Mouse (Mus musculus): ENCODE data around the gene Gm5475.
"Not testable (repeated sequence)": the region's sequence is repeated elsewhere in the genome, so short reads cannot be mapped to it uniquely, and the experiment has no call there.

Gene Gm5475

DNA sequence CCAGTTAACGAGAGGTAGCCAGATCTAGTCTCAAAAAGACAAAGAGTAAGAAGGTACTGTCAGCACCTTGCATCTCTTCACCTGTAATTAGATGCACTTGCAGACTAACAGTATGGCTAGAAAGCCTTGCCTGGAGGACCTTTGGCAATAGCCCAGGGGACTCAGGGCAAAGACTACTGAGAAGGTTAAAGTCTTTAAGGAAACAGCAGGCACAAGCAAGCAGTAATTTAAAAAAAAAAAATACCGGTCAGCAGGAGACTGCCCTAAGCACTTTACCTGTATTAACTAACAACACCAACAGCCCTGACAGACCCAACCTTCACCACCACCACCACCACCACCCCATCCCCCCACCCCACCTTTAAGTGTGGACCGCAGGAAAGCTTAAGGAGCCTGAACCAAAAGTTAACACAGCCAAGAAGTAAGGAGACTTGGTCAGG, at the start of gene Gm5475:
Gene Gm5475, plus strand, starts transcription at position 390 of the 440 bp plus-strand sequence.
- DNase-seq (ENCODE audit: low spot score), result not testable (repeated sequence)

DNA sequence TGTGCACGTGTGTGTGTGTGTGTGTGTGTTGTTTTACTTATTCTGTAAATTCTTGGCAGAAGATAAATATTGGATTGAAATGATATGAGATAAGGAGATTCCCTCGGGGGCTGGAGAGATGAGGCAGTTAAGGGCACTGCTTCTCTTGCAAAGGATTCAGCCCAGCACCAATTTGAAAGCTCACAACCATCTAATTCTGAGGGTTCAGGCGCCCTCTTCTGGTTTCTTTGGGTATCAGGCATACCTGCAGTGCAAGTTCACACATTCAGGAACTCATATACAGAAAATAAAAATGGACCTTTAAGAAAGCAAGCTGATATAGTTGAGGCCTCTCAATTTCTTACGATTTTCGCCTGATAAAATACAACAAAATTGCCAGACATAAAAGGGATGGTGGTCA, 46.9 kb upstream of the Gm5475 start:
- DNase-seq (ENCODE audit: low spot score), result peak; percentile 64

DNA sequence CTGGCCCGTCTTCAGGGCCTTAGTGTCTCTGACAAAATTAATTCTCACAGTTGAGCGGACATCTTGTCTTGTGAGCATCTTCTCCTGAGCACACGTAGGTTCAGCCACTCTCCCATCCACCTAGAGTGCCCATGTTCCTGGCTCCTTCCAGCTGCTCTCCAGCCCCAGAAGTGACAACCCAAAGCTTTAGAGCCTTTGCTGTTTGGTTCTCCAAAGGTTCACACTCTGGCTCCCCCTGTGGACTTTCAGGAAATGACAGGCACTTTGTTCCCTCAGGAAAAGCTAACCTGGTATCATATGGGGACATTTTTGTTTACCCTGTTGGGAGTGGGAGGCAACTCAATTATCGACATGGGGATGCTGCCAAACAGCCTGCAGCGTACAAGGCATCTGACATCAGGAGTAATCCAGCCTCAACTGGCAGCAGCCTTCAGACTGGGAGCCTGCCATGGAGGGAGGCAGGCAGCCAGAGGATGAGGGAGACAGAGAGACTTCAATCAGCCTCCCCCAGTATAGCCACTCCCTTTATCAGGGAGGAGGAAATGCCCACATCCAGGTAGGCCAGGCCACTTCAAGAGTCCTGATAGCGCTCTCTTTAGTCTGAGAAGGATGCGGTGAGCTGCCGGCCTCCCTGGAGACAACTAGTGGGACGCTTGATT, 44.0 kb upstream of the Gm5475 start:
- DNase-seq (ENCODE audit: low spot score), result not testable (repeated sequence)

DNA sequence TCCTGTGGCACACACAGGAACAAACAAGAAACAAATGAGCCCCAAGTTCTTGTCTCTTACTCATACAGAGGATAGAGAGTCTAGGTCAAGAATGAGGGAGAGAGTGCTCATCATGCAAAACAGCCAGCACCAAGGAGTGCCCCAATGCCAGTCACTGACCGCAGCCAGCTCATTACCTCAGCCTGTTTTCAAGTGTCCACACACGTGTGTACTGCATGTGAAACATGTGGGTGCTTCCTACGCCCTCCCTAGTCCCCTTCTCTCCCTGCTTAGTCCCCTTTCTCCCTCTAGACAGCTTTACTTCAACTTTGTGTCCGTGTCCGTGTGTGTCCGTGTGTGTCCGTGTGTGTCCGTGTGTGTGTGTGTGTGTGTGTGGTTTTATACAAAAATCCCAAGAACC, 42.3 kb upstream of the Gm5475 start:
- DNase-seq (ENCODE audit: low spot score), result no peak

DNA sequence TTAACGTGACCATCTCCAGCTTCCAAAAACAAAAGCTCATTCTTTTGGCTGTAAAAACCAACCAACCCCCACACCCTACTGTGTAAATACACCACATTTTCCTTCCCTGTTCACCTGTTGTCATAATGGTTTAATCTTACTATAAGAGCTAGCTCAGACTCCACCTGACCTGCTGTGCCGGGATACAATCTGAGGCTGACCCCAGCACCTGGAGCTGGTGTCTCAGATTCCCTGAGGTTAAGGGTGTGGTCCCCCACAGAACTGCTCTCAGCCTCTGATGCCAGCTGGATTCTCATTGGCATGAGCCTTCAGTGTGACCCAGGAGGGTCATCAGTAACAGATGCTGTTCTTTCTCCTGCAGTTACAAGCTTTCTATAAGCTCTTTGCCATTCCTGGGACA, 41.8 kb upstream of the Gm5475 start:
- DNase-seq (ENCODE audit: low spot score), result no peak

DNA sequence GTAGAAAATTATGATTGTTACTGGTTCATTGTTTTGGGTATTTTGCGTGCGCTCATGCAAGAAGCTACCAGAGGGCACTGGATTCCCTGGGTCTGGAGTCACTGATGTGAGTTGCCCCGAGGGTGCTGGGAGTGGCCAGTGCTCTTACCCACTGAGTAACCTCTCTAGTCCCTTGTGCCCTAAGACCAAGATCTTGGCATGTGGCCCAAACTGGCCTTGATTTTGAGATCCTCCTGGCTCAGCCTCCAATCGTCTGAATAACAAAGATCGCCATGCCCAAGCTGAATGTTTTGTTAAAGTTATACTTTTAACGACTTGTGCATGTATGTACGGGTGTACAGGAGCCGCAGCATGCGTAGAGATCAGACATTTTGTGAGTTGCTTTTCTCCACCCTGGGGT, 36.2 kb upstream of the Gm5475 start:
- no peak for DNase-seq (ENCODE audit: low spot score)

DNA sequence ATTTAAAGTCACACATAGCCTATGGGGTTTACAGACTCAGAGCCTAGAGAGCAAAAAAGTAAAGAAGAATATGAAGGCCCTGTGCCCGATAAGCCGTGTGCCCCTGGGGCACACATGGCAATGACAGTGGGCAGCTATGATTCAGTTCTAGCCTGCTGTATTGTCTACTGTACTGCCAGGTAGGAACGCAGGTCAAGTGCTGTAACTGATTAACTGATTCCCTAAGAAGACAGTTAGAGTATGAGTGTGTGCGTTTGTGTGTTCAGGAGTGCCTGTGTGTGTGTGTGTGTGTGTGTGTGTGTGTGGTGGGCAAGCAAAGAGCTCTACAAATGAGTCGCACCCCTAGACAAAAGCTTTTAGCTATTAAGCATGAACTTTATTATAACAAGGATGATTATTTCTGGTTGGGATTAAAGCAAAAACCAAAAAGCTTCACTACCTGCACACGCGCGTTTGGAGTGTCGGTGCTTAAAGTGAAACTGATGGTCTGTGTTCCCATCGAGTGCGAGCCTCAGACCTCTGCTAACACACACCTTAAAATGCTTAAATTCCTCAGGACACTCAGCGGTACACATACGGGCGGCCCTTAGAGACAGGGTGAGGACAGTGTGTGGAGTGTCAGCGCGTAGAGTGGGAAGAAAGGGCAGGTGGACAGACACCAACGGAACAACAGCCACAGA, 34.3 kb upstream of the Gm5475 start:
- no peak for DNase-seq (ENCODE audit: low spot score)

DNA sequence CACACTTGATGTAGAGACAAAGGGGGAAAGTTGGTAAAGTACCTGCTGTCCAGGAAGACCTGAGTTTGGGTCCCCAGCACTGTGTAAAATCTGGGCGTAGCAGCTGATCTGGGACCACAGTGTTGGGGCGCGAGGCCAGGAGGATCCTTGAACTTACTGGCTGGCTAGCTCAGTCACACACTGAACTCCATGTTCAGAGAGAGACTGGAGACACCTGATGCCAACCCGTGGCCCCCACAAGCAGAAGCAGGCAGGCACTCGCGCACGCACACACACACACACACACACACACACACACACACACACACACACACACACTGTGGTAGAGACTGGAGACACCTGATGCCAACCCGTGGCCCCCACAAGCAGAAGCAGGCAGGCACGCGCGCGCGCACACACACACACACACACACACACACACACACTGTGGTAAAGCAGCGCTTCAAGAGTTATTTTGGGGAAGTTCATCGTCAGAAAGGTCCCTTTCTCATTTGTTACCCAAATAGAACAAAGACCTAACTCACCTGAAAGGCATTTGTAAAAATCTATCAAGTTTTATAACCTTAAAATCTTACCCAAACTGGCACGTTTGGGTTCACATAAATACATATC, 33.6 kb upstream of the Gm5475 start:
- no peak for DNase-seq (ENCODE audit: low spot score)

DNA sequence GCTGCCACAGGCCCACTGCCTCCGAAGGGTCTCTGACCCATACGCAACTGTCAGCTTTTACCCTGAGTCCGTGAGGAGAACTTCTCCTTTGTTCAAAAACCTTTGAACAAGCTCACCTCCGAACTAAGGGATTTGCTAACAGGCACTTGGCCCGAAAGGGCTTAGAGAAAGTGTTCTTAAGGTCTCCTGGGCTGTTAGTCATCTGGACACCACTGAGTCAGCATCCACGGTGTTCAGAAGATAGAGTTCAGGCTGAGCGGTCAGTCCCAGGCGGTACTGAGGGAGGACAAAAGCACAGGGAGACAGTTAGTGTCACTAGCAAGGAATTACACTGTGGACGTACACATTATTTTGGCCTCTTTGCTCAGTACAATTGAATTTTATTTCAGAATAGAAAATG, 33.1 kb upstream of the Gm5475 start:
- no peak for DNase-seq (ENCODE audit: low spot score)

DNA sequence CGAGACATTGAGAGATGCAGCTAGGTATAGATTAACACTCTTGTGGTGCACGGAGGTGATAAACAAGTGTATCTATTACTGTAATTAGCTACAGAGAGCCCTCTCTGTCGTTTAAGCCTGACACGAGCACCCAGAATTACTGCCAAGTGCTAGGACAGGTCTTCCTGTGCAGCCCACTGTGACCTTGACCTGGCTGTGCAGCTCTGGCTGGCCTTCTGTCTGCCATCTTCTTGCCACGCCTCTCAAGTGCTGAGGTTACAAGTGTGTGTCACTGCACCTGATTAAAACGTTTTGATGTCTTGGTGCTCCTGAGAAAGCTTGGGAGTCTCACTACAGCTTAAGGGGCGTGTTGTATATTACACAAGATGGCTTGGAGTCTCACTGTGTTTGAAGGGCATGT, 30.9 kb upstream of the Gm5475 start:
- DNase-seq (ENCODE audit: low spot score), result no peak

DNA sequence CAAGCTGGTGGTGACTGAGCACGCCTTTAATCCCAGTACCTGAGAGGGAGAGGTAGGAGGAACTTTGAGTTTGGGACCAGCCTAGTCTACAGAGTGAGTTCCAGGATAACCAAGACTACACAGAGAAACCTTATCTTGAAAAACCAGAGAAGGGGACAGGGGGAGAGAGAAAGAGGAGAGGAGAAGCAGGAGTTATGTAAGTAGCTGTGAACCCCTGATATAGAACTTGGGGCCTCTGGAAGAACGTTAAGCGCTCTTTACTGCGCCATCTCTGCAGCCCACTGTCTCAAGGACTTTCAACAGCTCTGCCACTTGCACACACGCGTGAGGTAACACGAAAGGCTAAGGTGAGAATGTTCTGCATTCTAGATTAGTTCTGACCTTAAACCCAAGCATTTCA, 30.3 kb upstream of the Gm5475 start:
- no peak for DNase-seq (ENCODE audit: low spot score)

DNA sequence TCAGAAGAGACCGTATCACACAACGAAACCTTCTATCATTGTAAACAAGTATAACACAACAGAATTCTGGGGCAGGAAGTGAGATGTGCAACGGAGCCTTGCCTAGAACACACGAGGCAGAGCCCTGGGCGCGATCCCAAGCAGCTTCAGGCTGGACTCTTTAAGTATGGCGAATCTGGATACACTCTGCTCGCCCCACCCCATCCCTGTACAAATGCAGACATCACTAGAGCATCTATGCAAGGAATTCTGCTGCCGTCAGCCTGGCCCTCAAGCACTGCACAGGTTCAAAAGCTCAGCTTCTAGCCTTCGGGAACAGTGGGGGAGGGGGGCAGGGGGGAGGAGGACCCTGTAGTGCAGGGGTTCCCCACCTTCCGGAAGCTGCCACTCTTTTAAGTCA, 28.9 kb upstream of the Gm5475 start:
- no peak for DNase-seq (ENCODE audit: low spot score)

DNA sequence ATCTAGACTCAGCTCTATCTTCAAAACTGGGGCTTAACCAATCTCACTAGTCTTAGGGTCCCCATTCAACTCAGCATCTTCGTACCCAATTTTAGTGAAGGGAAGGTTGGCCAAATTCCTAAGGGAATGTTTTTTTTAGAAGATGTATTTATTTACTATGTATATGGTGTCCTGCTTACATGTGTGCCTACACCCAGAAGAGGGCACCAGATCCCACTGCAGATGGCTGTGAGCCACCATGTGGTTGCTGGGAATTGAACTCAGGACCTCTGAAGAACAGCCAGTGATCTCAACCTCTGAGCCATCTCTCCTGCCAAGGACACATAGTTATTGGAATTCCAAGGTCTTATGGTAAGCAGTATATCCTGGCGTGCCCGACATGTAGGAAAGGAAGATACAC, 26.4 kb upstream of the Gm5475 start:
- no peak for DNase-seq (ENCODE audit: low spot score)

DNA sequence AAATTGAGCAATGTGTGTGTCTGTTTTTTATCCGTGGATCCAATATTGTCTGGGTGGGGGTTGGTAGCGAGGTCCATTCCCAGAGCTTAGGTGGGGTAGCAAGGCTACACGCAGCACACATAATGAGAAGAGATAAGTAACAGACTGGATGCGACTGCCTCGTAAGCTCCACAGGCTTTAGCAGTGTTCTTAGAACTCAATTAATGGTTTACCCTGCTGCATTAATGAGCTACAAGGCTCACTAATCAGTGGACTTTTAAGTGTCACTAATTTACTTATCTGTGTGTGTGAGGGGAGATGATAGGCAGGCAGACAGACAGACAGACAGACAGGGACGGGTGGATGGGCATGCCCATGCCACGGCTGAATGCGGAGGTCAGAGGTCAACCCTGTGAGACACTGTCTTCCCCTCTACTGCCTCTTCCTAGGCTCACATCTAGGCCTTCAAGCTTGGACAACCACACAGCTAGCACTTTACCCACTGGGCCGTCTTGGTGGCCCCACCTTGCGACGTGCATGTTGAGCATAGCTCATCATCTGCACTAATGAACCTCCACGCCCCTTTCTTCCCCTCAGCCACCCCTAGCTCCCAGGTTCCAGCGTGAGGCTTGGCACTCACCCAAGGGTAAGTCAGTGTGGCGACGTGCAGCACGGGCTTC, 21.2 kb upstream of the Gm5475 start:
- no peak for DNase-seq (ENCODE audit: low spot score)

DNA sequence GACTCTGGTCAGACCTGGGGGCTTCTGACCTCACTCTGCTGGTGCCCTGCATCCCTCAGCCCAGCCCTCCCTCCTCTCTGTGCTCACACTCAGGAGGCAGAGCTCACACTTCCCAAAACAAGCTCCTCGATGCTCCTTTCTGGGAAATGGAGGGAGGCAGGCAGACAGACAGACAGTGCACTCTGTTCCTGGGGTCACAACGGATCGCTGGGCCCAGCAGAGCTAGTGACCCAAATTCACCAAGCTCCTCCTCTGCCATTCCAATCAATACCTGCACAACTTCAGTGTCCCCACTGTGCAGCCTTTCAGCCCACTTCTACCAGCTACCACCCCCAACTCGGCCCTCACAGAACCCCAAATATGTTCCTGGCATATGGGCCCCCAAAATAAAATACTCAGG, 20.1 kb upstream of the Gm5475 start:
- DNase-seq (ENCODE audit: low spot score), result no peak

DNA sequence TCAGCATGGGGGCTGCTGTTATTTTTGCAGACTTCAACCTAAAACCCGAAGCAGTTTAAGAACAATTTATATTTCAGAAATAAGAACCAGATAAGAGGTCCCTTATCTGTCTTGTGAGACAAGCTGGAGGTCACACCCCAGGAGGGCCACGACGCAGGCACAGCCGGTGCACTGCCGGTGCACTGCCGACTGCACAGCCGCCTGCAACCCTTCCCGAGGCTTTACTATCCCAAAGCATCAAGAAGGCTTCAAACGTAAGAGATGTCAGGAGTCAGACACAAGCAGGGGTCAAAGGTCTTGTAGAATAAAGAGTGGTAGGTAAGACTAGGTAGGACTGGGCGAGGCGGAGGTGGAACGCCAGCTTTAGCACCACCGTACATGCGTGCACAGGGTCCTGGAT, 19.6 kb upstream of the Gm5475 start:
- DNase-seq (ENCODE audit: low spot score), result no peak

DNA sequence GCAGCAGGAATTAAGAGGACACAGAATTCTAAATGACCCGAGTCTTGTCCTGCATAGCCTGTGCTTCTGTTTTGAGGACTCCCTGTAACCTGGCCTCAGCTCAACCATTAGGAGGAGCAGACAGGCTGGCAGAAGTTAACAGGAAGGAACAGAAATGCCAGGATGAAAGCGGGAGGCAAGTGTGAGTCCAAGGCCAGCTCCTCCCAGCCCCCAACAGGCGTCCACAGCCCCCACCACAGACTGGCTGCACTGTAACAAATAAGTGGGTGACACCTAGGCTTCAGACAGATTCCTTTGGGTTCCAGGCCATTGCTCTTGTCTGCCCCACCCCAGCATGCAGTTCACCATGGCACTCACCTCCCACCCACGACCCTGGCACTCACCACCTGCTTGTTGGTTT, 19.1 kb upstream of the Gm5475 start:
- DNase-seq (ENCODE audit: low spot score), result no peak

DNA sequence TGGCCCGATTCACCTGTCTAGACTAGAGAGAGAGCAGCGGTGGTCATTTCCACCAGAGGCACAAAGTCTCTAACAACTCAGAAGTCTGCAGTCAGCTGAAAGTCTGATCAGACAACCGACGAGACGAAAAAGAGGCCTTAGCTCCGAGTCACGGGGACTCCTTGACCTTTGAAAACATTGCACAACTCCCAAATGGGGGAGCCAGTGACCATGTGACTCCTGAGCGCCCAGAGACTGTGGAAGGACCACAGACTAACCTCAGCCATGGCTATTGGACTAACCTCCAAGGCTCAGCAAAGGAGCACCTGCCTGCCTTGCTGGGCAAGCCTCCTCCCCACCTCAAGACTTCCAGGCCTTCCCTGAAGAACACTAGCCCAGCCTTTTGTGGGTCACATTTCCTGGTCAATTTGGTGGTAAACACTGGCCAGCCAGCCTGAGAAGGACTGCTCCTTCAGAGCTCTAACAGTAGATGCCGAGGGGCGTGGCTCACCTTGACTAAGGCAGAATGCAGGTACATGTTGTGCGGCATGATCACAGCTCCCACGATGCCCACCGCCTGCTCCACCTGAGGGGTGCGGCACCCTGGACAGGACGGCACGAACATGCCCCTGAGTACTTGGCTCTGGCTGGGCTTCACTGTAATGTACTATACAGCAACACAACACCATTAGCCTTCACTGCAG, 18.5 kb upstream of the Gm5475 start:
- DNase-seq (ENCODE audit: low spot score), result no peak

DNA sequence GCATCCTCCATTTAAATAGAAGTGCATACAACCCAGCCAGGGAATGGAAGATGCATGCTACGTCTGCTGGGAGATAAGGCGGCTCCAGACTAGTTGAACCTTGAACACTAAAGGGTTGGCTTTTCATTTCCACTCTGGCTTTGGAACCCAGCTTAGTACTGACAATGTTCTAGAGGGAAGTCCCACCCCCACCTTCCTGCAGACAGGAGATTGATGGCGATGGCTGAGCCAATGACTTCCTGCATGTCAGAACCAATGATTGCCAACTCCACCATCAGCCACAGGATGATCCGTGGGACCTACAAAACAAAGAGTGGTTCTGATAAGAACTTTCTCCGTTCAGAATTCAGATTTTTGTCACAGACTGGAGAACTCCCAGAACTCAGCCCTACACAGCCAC, 15.9 kb upstream of the Gm5475 start:
- DNase-seq (ENCODE audit: low spot score), result no peak

DNA sequence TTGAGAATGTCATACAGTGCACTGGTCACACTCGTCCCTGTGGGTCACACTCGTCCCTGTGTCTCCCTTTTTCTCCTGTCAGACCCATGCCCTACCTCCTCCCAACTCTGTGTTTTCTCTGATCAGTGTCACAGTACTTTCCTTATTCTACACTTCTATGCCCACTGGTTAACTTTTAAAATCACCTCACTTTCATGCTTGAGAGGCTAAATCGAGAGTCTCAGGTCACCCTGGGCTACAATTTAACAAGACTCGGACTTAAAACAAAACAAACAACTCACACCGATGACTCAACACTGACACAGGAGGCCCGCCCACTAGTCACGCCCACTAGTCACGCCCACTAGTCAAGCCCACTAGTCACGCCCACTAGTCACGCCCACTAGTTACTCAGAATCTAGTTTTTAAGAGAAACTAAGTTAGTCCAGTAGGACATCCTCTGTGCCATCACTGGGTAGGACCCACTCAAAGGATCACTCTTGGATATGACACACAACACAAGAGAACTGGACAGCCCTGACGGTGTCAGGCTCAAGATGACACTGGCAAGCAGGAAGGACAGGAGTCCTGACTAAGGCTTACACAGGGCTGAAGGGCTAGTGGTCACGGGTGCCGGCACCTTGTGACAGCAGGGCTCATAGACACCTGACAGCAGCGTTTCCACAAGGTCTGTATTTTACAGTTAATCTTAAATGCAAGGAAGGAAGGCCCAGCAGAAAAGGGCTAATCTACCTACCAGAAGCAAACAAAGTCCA, 10.9 kb upstream of the Gm5475 start:
- no peak for DNase-seq (ENCODE audit: low spot score)

DNA sequence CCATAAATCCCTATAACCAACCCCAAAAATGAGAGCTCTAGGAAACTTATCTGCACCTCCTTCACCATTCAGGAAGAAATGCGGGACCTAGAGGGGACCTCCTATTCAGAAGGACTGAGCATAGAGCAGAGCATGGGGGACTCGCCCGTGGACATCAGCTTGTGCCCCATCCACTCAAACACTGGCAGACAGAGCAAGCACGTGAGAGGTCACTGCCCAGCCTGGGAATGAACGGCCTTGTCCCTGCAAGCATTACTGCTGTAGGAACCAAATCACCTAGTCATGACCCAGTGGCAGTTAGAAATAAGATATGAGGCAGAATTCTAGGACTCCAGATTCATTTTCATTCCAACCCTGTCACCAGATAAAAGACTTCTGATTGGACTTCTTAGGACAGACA, 10.2 kb upstream of the Gm5475 start:
- no peak for DNase-seq (ENCODE audit: low spot score)

DNA sequence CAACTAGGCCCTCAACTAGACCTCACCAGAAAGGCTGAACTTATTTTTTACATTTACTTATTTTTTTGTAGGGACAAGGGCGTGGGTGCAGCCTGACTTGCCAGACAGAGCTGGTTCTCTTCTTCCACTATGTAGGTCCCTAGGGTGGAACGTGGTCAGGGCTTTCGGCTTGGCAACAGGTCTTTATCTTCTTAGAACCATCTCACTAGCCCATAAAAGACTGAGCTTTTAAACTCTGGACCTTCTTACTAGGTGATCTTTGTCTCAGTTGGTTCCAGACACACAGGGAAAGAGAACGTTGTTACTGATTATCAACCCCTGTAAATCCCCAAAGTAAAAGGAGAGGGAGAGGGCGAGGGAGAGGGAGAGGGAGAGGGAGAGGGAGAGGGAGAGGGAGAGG, 8.6 kb upstream of the Gm5475 start:
- no peak for DNase-seq (ENCODE audit: low spot score)
